Mouse (Mus musculus): Measurements from ENCODE around the gene Kifap3. TPM values are rescaled to one million over a fixed set of nuclear protein-coding genes. Genes with fewer than 3 reads are reported as not detected.

Kifap3 gene
- total RNA-seq, 2 experiments from 2014 or later = 5.9 TPM; not detected in 1

- no peak for ATAC-seq (replicated peaks; ENCODE audit: low FRiP score, poor library complexity, severe bottlenecking)
Measured at GRCm38 (mm10) chr1:163889629-163890028, 110.2 kb downstream of the Kifap3 start.

GRCm38 (mm10) chr1:163893294-163893693 is 113.9 kb downstream of the Kifap3 start:
- ATAC-seq (replicated peaks; ENCODE audit: low FRiP score, poor library complexity, severe bottlenecking) = no peak

- ATAC-seq (replicated peaks; ENCODE audit: low FRiP score, poor library complexity, severe bottlenecking) = no peak
Measured at GRCm38 (mm10) chr1:163893774-163894527, 114.6 kb downstream of the Kifap3 start.

- ATAC-seq (replicated peaks; ENCODE audit: low FRiP score, poor library complexity, severe bottlenecking) = no peak
Measured at GRCm38 (mm10) chr1:163898291-163898764, 118.9 kb downstream of the Kifap3 start.

GRCm38 (mm10) chr1:163899575-163899974 is 120.2 kb downstream of the Kifap3 start:
- no peak for ATAC-seq (replicated peaks; ENCODE audit: low FRiP score, poor library complexity, severe bottlenecking)

- no peak for ATAC-seq (replicated peaks; ENCODE audit: low FRiP score, poor library complexity, severe bottlenecking)
Measured at GRCm38 (mm10) chr1:163900168-163900567, 120.8 kb downstream of the Kifap3 start.

GRCm38 (mm10) chr1:163903411-163903810 is 124.0 kb downstream of the Kifap3 start:
- no peak for ATAC-seq (replicated peaks; ENCODE audit: low FRiP score, poor library complexity, severe bottlenecking)

GRCm38 (mm10) chr1:163907007-163907811 is 127.8 kb downstream of the Kifap3 start:
- no peak for ATAC-seq (replicated peaks; ENCODE audit: low FRiP score, poor library complexity, severe bottlenecking)

- no peak for ATAC-seq (replicated peaks; ENCODE audit: low FRiP score, poor library complexity, severe bottlenecking)
Measured at GRCm38 (mm10) chr1:163908389-163908788, 129.0 kb downstream of the Kifap3 start.

- peak; percentile 77 for ATAC-seq (replicated peaks; ENCODE audit: low FRiP score, poor library complexity, severe bottlenecking)
Measured at GRCm38 (mm10) chr1:163910343-163910742, 131.0 kb downstream of the Kifap3 start.

- peak; percentile 46; the same call in 1 of the 2 replicates for ATAC-seq (replicated peaks; ENCODE audit: low FRiP score, poor library complexity, severe bottlenecking)
Measured at GRCm38 (mm10) chr1:163910785-163911184, 131.4 kb downstream of the Kifap3 start.

- no peak for ATAC-seq (replicated peaks; ENCODE audit: low FRiP score, poor library complexity, severe bottlenecking)
Measured at GRCm38 (mm10) chr1:163911981-163912380, 132.6 kb downstream of the Kifap3 start.

- no peak for ATAC-seq (replicated peaks; ENCODE audit: low FRiP score, poor library complexity, severe bottlenecking)
Measured at GRCm38 (mm10) chr1:163917349-163918160, 138.2 kb downstream of the Kifap3 start.

GRCm38 (mm10) chr1:163924093-163924492 is 144.7 kb downstream of the Kifap3 start:
- ATAC-seq (replicated peaks; ENCODE audit: low FRiP score, poor library complexity, severe bottlenecking) = no peak

GRCm38 (mm10) chr1:163928846-163929245 is 149.5 kb downstream of the Kifap3 start, which contains the start of gene Scyl3:
Gene Scyl3 (plus strand): TSS chr1:163929100.
- ATAC-seq (replicated peaks; ENCODE audit: low FRiP score, poor library complexity, severe bottlenecking) = no peak

- ATAC-seq (replicated peaks; ENCODE audit: low FRiP score, poor library complexity, severe bottlenecking) = peak; percentile 77
Measured at GRCm38 (mm10) chr1:163929636-163930457, 150.5 kb downstream of the Kifap3 start.

GRCm38 (mm10) chr1:163930458-163930794 is 151.0 kb downstream of the Kifap3 start:
- ATAC-seq (replicated peaks; ENCODE audit: low FRiP score, poor library complexity, severe bottlenecking) = peak; percentile 46

GRCm38 (mm10) chr1:163931801-163932200 is 152.4 kb downstream of the Kifap3 start:
- ATAC-seq (replicated peaks; ENCODE audit: low FRiP score, poor library complexity, severe bottlenecking) = no peak

GRCm38 (mm10) chr1:163934591-163934990 is 155.2 kb downstream of the Kifap3 start:
- no peak for ATAC-seq (replicated peaks; ENCODE audit: low FRiP score, poor library complexity, severe bottlenecking)

Data from erythroid progenitor cell, adult 5-6 weeks (primary cell).